ENCODE assay signal across 14 mouse cellular contexts in the genomic region with DNA sequence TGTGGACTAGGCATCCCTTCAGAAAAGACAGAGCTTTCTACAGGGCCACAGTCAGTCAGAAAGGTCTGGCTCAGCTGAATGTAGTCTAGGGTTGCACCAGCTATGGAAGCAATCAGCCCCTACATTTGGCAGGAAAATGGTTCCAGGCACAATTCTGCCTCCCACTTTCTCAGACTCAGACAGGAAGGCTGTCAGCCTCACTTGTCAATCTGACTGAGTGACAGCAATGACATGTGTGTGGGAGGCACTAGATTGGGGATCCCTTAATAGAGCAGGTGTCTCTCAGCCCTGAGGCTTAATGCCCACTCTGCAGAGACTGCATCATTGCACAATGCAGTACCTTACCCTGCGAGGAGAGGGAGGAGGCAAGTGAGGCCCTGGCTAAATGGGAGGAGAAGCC.
"Had no signal": no experiment of that assay in that cellular context is flagged by ENCODE, and none has a peak within 500 bp of the region (broad histone marks: within the 10 kb centered on the region; RNA-seq: fewer than 3 reads in every experiment).

No protein-coding gene starts in this region.

- H3K27ac ChIP-seq: kidney, postnatal 0 days; left cerebral cortex, adult 2 months; limb, embryonic 12.5 days; limb, embryonic 15.5 days; liver, embryonic 14.5 days; macrophage had no signal

- H3K9me3 ChIP-seq: limb, embryonic 12.5 days; limb, embryonic 15.5 days had no signal

- ATAC-seq: liver, postnatal 0 days; lung, postnatal 0 days had no signal

- H3K4me3 ChIP-seq: left cerebral cortex, adult 2 months; limb, embryonic 12.5 days; limb, embryonic 15.5 days had no signal

- H3K9ac ChIP-seq: limb, embryonic 12.5 days; limb, embryonic 15.5 days; liver, embryonic 14.5 days; liver, postnatal 0 days; lung, embryonic 14.5 days had no signal

- DNase-seq: kidney, postnatal 36 days; left cerebral cortex, postnatal 4 days; liver, postnatal 0 days; lung, embryonic 14.5 days; thymus, adult 18-20 months; thymus, postnatal 36 days had no signal

- H3K27me3 ChIP-seq: limb, embryonic 12.5 days; limb, embryonic 15.5 days had no signal

- H3K36me3 ChIP-seq: limb, embryonic 12.5 days; limb, embryonic 15.5 days had no signal

- H3K4me2 ChIP-seq: limb, embryonic 12.5 days; limb, embryonic 15.5 days; liver, embryonic 11.5 days; lung, embryonic 14.5 days had no signal

- H3K4me1 ChIP-seq: limb, embryonic 12.5 days; limb, embryonic 15.5 days had no signal
